Mouse (Mus musculus) intestine, embryonic 15.5 days (tissue): Measurements from ENCODE around the gene Prmt9. TPM values are rescaled to one million over a fixed set of nuclear protein-coding genes. Genes with fewer than 3 reads are reported as not detected.
A peak's percentile ranks its signal among the peaks of the same experiment; 100 is the strongest.

Experiments used
- ATAC-seq: fragments of 200-750 bp; cut with Nextera tagmentation; 2 replicates; pipeline ENCODE4 v1.8.0; 2017; ENCODE audit warnings: moderate TSS enrichment, moderate library complexity
- H3K27ac ChIP-seq: fragments of 300-500 bp; sonication (generic); 2 replicates; pipeline ENCODE4 v1.5.1; 2015; ENCODE audit warnings: mild to moderate bottlenecking, inconsistent platforms
- H3K27me3 ChIP-seq: fragments of 300-500 bp; sonication (generic); replicated peaks from 2 replicates; pipeline ENCODE4 v1.6.1; 2015; ENCODE audit warnings: inconsistent platforms
- H3K36me3 ChIP-seq: fragments of 300-500 bp; sonication (generic); 2 replicates; pipeline ENCODE4 v1.6.1; 2015; ENCODE audit warnings: inconsistent platforms
- H3K4me1 ChIP-seq: fragments of 300-500 bp; sonication (generic); replicated peaks from 2 replicates; pipeline ENCODE4 v1.6.1; 2015; ENCODE audit warnings: inconsistent platforms
- H3K4me2 ChIP-seq: fragments of 300-500 bp; sonication (generic); replicated peaks from 2 replicates; pipeline ENCODE4 v1.6.1; 2015; ENCODE audit warnings: mild to moderate bottlenecking, inconsistent platforms
- H3K4me3 ChIP-seq: fragments of 300-500 bp; sonication (generic); replicated peaks from 2 replicates; pipeline ENCODE4 v1.5.1; 2015; ENCODE audit warnings: inconsistent platforms
- H3K9ac ChIP-seq: fragments of 300-500 bp; sonication (generic); 2 replicates; pipeline ENCODE4 v1.6.1; 2015; ENCODE audit warnings: inconsistent platforms
- H3K9me3 ChIP-seq: fragments of 300-500 bp; sonication (generic); 2 replicates; pipeline ENCODE4 v1.6.1; 2016; ENCODE audit warnings: inconsistent platforms
- WGBS: fragments of 180-500 bp; shearing (Covaris S2); methylation state at CpG from one replicate; pipeline ENCODE4 v1.1.7; 2015; 5-methylcytosine and 5-hydroxymethylcytosine counted together
- polyA plus RNA-seq: library from polyadenylated mRNA; unstranded; fragments of >200 nt; fragmentation: Nextera tagmentation; extraction: Ambion mirVana; gene quantifications from 2 replicates; pipeline ENCODE4 v1.2.1, GENCODE M21; 2015

Prmt9 gene
- polyA plus RNA-seq, 1 experiment from 2014 or later: 16.6 TPM

GRCm38 (mm10) chr8:77517301-77518200 is 31.6 kb upstream of the Prmt9 start, which contains the start of gene Arhgap10:
Gene Arhgap10 (minus strand): TSS chr8:77517953.
- ATAC-seq: peak; percentile 94
- H3K4me3 ChIP-seq: peak within 1 kb of the TSS; percentile 85
- H3K9me3 ChIP-seq: no peaks in the 10 kb centered on the region
- no peaks in the 10 kb centered on the region; the same call in 1 of the 2 replicates for H3K36me3 ChIP-seq
- under 1% methylated on average over 71 of the region's 95 CpGs for WGBS
- peaks cover 29% of the 10 kb centered on the region; the same call in 1 of the 2 replicates for H3K4me1 ChIP-seq
- H3K4me2 ChIP-seq: peak within 1 kb of the TSS; percentile 68
- peak within 1 kb of the TSS; percentile 88 for H3K9ac ChIP-seq
- no peaks in the 10 kb centered on the region for H3K27me3 ChIP-seq
- H3K27ac ChIP-seq: peak within 1 kb of the TSS; percentile 89

GRCm38 (mm10) chr8:77518201-77519115 is 30.7 kb upstream of the Prmt9 start:
- H3K27me3 ChIP-seq: no peaks in the 10 kb centered on the region
- 4% methylated on average over 33 of the region's 33 CpGs for WGBS
- H3K36me3 ChIP-seq: no peaks in the 10 kb centered on the region; the same call in 1 of the 2 replicates
- H3K4me1 ChIP-seq: peaks cover 32% of the 10 kb centered on the region
- peak overlapping the region; percentile 68 for H3K4me2 ChIP-seq
- H3K9ac ChIP-seq: peak overlapping the region; percentile 88
- peak overlapping the region; percentile 85 for H3K4me3 ChIP-seq
- peak; percentile 80 for ATAC-seq
- no peaks in the 10 kb centered on the region for H3K9me3 ChIP-seq
- H3K27ac ChIP-seq: peak overlapping the region; percentile 89

DNA sequence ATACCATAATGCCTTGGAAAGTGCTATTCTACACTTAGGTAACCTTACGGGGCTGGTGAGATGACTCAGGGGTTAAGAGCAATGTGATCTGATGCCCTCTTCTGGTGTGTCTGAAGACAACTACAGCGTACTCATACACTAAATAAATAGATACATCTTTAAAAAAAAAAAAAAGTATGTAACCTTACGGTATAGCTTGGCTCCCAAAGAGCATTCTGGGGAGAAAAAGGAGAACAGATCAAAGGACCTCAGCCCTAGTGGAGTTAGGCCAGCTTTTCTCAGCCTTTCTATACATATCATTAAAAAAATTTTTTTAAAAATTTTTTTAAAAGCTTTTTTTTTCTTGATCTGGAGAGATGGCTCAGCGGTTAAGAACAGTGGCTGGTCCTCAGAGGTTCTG is 28.6 kb upstream of the Prmt9 start:
- 90% methylated on average over 4 of the region's 4 CpGs for WGBS
- Histone ChIP-seq H3K27ac (no peak overlapping the region), H3K9ac (no peak overlapping the region), H3K4me1 (peaks cover 20% of the 10 kb centered on the region), H3K4me3 (no peak overlapping the region), H3K9me3 (no peaks in the 10 kb centered on the region), H3K36me3 (no peaks in the 10 kb centered on the region; the same call in 1 of the 2 replicates), H3K27me3 (no peaks in the 10 kb centered on the region), H3K4me2 (no peak overlapping the region)
- no peak for ATAC-seq

DNA sequence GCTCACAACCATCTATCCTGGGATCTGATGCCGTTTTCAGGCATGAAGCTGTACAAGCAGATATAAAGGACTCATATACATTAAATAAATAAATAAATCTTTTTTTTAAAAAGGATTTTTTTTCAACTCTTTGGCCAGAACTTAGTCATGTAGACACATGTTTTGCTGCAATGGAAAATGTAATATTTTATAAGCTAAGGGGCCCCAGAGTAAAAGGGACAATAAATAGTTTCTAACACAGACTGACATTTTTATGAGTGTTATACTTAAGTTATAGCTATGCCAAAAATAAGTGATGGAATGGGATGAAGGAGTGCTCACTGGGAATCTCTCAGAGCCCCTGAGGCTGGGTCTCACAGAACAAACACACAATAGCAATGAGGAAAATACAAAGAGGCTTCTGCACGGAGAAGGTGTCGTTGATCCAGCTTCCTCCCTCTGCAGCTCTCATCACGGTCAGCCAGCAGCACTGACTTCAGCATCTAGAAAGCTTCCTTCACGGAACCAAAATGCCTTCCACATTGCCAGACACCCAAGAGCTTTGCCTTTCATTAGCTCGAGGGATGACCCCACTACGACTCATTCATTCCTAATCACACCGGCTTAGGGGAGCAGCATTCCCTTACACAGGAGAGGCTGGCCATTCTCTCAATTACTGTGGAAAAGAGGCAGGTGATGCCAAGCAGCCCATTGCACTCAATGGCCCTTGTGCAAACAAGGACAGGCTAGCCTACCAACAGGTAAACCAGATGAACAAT is 28.0 kb upstream of the Prmt9 start:
- no peak overlapping the region for H3K9ac ChIP-seq
- no peak overlapping the region for H3K27ac ChIP-seq
- WGBS: 57% methylated on average over 8 of the region's 8 CpGs
- H3K27me3 ChIP-seq: no peaks in the 10 kb centered on the region
- no peak overlapping the region for H3K4me2 ChIP-seq
- no peak for ATAC-seq
- H3K36me3 ChIP-seq: no peaks in the 10 kb centered on the region; the same call in 1 of the 2 replicates
- peaks cover 17% of the 10 kb centered on the region for H3K4me1 ChIP-seq
- H3K9me3 ChIP-seq: no peaks in the 10 kb centered on the region
- no peak overlapping the region for H3K4me3 ChIP-seq

DNA sequence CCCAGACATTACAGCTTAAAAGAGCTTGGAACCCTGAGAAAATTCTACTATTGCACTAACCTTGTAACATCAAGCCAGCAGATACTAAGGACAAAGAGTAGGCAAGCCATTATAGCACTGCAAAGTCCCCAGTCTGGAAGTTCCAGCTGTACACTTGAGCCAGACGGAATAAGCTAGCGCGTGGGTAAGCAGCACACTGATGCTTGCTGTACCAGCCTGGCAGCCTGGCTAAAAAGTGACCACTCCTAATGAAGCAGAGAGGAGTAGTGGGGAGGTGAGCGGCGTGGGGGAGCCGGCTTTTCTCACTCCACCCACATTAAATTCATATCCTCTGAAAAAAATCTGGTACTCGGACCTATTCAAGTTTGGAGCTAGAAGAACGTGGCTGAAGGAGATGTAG is 26.2 kb upstream of the Prmt9 start:
- no peak overlapping the region for H3K9ac ChIP-seq
- H3K36me3 ChIP-seq: no peaks in the 10 kb centered on the region; the same call in 1 of the 2 replicates
- no peak overlapping the region for H3K4me3 ChIP-seq
- WGBS: 69% methylated on average over 8 of the region's 8 CpGs
- no peaks in the 10 kb centered on the region for H3K27me3 ChIP-seq
- H3K27ac ChIP-seq: no peak overlapping the region
- H3K4me2 ChIP-seq: no peak overlapping the region
- H3K4me1 ChIP-seq: peaks cover 12% of the 10 kb centered on the region
- no peak for ATAC-seq
- no peaks in the 10 kb centered on the region for H3K9me3 ChIP-seq

DNA sequence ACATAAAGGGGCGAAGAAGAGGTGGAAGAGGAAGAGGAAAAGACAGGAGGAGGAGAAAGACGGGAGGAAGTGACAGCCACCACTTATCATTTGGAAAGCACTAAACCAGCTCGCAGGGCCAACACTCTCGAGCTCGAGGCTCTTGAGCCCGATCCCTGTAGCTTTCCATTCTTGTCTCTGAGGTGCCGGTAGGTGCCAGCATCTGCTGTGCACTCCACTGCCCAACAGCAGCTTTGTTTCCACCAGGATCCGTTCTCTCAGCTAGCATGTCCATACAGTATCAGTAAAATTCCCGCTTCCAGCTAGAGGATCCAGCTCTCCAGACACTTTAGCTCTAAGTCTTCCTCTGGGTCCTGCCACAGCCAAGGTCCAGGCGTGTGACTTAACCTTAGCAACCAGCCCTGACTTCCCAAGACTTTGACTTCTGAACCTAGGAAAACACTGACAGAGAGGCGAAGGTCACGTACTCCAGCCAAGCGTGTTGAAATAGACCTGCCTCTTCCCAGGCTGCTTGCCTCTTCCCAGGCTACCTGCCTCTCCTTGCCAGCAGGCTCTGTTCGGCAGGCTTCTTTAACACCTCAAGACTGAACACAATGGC is 25.1 kb upstream of the Prmt9 start:
- Histone ChIP-seq H3K27me3 (no peaks in the 10 kb centered on the region), H3K4me3 (no peak overlapping the region), H3K9me3 (no peaks in the 10 kb centered on the region), H3K36me3 (no peaks in the 10 kb centered on the region; the same call in 1 of the 2 replicates), H3K4me1 (peaks cover 7% of the 10 kb centered on the region), H3K9ac (no peak overlapping the region), H3K4me2 (peak overlapping the region; percentile 17), H3K27ac (no peak overlapping the region)
- WGBS: 51% methylated on average over 14 of the region's 14 CpGs
- peak; percentile 67 for ATAC-seq

- H3K4me1 ChIP-seq: peaks cover 7% of the 10 kb centered on the region
- ATAC-seq: 0 out of 2 replicates have a peak, but pooled peaks have one; percentile 21
- no peaks in the 10 kb centered on the region for H3K9me3 ChIP-seq
- H3K4me3 ChIP-seq: no peak overlapping the region
- no peak overlapping the region for H3K27ac ChIP-seq
- H3K9ac ChIP-seq: no peak overlapping the region
- H3K4me2 ChIP-seq: no peak overlapping the region
- no peaks in the 10 kb centered on the region; the same call in 1 of the 2 replicates for H3K36me3 ChIP-seq
- H3K27me3 ChIP-seq: no peaks in the 10 kb centered on the region
- WGBS: 93% methylated on average over 2 of the region's 2 CpGs
Measured at GRCm38 (mm10) chr8:77524906-77525305, 24.3 kb upstream of the Prmt9 start.

DNA sequence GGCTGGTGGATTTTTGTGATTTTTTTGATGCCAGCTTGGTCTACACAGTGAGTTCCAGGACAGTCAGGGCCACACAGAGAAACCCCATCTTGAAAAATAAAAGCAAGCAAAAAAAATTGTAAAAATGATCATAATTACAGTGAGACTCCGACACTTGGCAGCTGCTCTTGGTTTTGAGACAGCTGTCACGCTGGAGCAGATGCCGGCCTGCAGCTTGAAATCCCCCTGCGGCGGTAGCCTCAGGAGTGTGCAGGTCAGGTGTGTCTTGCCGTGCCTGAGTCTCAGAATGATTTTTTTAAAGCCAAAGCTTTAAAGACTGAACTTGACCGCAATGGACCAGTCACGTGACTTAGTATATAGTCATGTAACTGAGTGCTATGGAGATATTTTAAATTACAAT is 23.1 kb upstream of the Prmt9 start:
- H3K4me3 ChIP-seq: no peak overlapping the region
- peaks cover 7% of the 10 kb centered on the region for H3K4me1 ChIP-seq
- ATAC-seq: no peak
- no peak overlapping the region for H3K9ac ChIP-seq
- no peaks in the 10 kb centered on the region for H3K9me3 ChIP-seq
- no peak overlapping the region for H3K4me2 ChIP-seq
- WGBS: 86% methylated on average over 8 of the region's 8 CpGs
- H3K36me3 ChIP-seq: no peaks in the 10 kb centered on the region; the same call in 1 of the 2 replicates
- no peaks in the 10 kb centered on the region for H3K27me3 ChIP-seq
- no peak overlapping the region for H3K27ac ChIP-seq

DNA sequence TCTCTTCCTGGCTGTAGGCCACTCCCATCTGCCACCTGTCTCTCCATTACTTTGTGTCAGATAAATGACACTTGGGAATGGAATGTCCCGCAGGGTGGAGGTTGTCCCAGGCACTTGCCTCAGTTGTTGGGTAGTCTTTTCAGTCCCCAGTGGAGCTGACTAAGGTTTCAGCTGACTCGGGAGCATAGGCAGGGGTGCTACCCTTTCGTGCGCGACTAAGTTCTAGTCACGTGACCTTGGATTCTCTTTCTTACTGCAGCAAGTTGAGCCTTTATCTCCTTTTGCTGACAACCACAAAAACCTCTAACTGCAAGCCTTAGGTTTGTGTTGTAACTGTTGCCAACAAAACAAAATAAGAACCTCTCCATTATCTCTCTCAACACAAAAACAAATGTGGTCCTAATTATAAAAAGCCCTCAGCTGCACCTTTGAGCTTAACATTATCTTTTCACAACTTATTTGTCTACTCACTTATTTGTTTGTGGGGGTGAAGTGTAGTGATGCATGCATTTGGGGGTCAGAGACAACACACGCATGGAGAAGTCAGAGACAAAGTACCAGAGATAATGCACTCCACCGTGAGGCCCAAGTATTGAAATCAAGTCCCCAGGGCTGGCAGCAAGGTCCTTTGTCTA is 14.7 kb upstream of the Prmt9 start:
- H3K4me2 ChIP-seq: no peak overlapping the region
- no peaks in the 10 kb centered on the region for H3K27me3 ChIP-seq
- H3K4me3 ChIP-seq: no peak overlapping the region
- H3K9me3 ChIP-seq: no peaks in the 10 kb centered on the region
- no peak overlapping the region for H3K27ac ChIP-seq
- no peaks in the 10 kb centered on the region for H3K4me1 ChIP-seq
- H3K36me3 ChIP-seq: no peaks in the 10 kb centered on the region
- no peak; the same call in 1 of the 2 replicates for ATAC-seq
- H3K9ac ChIP-seq: no peak overlapping the region
- 67% methylated on average over 8 of the region's 8 CpGs for WGBS

DNA sequence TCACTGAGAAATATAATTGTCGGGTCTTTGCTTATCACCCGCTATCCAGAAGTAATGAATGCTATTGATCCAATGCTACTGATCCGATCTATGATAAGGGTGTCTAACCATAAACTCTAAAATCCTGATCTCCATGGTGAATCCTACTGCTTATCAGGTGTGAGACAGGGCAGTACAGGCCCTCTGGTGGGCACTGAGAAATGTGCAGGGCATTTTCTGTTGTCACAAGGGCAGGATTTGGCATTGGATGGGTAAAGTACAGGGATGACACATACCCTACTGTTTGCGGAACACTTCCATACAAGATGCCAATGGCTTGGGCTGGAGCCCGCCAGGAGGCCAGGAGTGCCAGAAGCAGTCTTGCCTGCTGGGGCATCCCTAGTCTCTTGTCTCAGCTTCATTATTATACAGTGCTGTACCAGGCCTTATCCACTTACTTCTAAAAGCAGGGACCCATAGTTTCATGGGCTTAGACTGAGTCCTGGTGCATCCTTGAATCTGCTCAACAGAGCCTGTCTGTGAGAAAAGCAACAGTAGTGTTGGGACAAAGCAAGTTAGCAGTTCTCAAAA is 14.1 kb upstream of the Prmt9 start:
- Histone ChIP-seq H3K4me2 (no peak overlapping the region), H3K27ac (no peak overlapping the region), H3K4me1 (no peaks in the 10 kb centered on the region), H3K27me3 (no peaks in the 10 kb centered on the region), H3K36me3 (no peaks in the 10 kb centered on the region), H3K9ac (no peak overlapping the region), H3K4me3 (no peak overlapping the region), H3K9me3 (no peaks in the 10 kb centered on the region)
- WGBS: 78% methylated on average over 5 of the region's 5 CpGs
- peak; percentile 67 for ATAC-seq

DNA sequence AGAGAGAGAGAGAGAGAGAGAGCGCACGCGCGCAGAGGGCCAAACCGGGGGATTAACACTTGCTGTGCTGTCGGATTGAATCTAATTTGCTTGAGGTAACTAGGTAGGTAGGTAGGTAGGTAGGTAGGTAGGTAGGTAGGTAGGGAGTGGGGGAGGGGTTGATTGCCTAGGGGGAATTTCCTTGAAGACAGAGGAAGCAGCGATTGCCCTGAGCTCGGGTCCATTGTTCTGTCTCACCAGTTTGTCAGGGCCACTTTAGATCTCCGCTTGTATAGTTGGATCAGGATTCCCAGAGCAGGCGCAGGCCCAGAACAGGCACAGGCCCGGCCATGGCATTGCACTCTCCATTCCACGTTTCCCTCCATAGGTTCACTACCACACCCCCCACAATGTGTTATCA is 12.4 kb upstream of the Prmt9 start:
- H3K27ac ChIP-seq: no peak overlapping the region
- WGBS: 84% methylated on average over 12 of the region's 12 CpGs
- no peaks in the 10 kb centered on the region for H3K9me3 ChIP-seq
- H3K4me3 ChIP-seq: no peak overlapping the region
- H3K4me1 ChIP-seq: no peaks in the 10 kb centered on the region
- H3K27me3 ChIP-seq: no peaks in the 10 kb centered on the region
- no peak overlapping the region for H3K4me2 ChIP-seq
- H3K36me3 ChIP-seq: no peaks in the 10 kb centered on the region
- no peak overlapping the region for H3K9ac ChIP-seq
- ATAC-seq: no peak
